ENCODE assay signal across 13 mouse cellular contexts in the genomic region with DNA sequence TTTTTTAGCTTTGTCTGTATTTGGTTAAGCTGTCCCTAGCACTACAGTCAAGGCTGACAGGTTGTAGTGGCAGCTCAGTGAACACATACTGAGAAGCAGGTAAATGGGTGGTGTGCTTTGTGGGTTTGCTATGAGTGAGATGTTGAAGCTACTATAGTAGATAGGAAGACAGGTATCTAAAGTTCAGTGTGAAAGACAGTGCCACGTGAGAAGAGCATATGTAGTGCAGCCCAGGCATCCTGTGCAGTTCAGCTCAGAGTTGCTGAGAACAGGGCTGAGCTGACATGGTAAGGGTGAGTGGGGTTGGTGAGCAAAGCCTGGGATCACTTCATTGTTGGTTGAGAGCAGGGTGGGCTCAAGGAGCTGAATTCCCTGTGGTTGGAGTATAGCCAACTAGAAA. TPM values are rescaled to one million over a fixed set of nuclear protein-coding genes. Genes with fewer than 3 reads are reported as not detected.
DNase-seq lines count a peak whose midpoint lies in the region; ATAC-seq and TF ChIP-seq lines count a peak whose summit lies in the region.
"Had no signal": no experiment of that assay in that cellular context is flagged by ENCODE, and none has a peak within 500 bp of the region (broad histone marks: within the 10 kb centered on the region; RNA-seq: fewer than 3 reads in every experiment).

No protein-coding gene starts in this region.

- intact Hi-C loops in left cerebral cortex, adult 2 months (cut with DNase I) = no loop called here

- H3K27ac ChIP-seq in embryonic facial prominence, embryonic 12.5 days = 0 out of 2 replicates have a peak overlapping the region, but pooled peaks have one; percentile 8
- no peak overlapping the region for H3K27ac ChIP-seq in embryonic facial prominence, embryonic 10.5 days (replicated peaks)
- H3K27ac ChIP-seq in hindbrain, embryonic 13.5 days = peak overlapping the region; percentile 50; the same call in 1 of the 2 replicates
- no peak overlapping the region for H3K27ac ChIP-seq in hindbrain, embryonic 12.5 days
- no peak overlapping the region for H3K27ac ChIP-seq in midbrain, postnatal 0 days (ENCODE audit: low read depth, low read length)
- no peak overlapping the region for H3K27ac ChIP-seq in midbrain, embryonic 14.5 days (replicated peaks; ENCODE audit: low read depth, low read length)
- H3K27ac ChIP-seq in stomach, postnatal 0 days (replicated peaks) = peak overlapping the region; percentile 65; the same call in 1 of the 2 replicates
- H3K27ac ChIP-seq in left cerebral cortex, adult 2 months = no peak overlapping the region
- H3K27ac ChIP-seq: hindbrain, postnatal 0 days; midbrain, embryonic 10.5 days had no signal

- no peak for TF ChIP-seq EP300 in stomach, postnatal 0 days (optimal IDR thresholded peaks at IDR 0.05)

- H3K27me3 ChIP-seq in embryonic facial prominence, embryonic 12.5 days = no peaks in the 10 kb centered on the region
- H3K27me3 ChIP-seq in embryonic facial prominence, embryonic 10.5 days (replicated peaks; ENCODE audit: low read depth, poor library complexity, severe bottlenecking) = no peaks in the 10 kb centered on the region
- no peaks in the 10 kb centered on the region for H3K27me3 ChIP-seq in hindbrain, embryonic 13.5 days
- no peaks in the 10 kb centered on the region for H3K27me3 ChIP-seq in hindbrain, embryonic 12.5 days
- H3K27me3 ChIP-seq in midbrain, postnatal 0 days (ENCODE audit: insufficient read depth, low read length) = no peaks in the 10 kb centered on the region
- no peaks in the 10 kb centered on the region for H3K27me3 ChIP-seq in midbrain, embryonic 14.5 days (ENCODE audit: control insufficient read depth, insufficient read depth, low read length)
- H3K27me3 ChIP-seq in stomach, postnatal 0 days (ENCODE audit: control insufficient read depth, insufficient read depth, low read length) = no peaks in the 10 kb centered on the region

- no peaks in the 10 kb centered on the region for H3K9me3 ChIP-seq in embryonic facial prominence, embryonic 12.5 days
- no peaks in the 10 kb centered on the region for H3K9me3 ChIP-seq in embryonic facial prominence, embryonic 10.5 days
- no peaks in the 10 kb centered on the region for H3K9me3 ChIP-seq in hindbrain, embryonic 13.5 days
- no peaks in the 10 kb centered on the region for H3K9me3 ChIP-seq in hindbrain, embryonic 12.5 days (replicated peaks)
- no peaks in the 10 kb centered on the region for H3K9me3 ChIP-seq in midbrain, postnatal 0 days (ENCODE audit: low read length)
- no peaks in the 10 kb centered on the region for H3K9me3 ChIP-seq in midbrain, embryonic 14.5 days (ENCODE audit: control insufficient read depth, low read length)
- H3K9me3 ChIP-seq in stomach, postnatal 0 days (ENCODE audit: control insufficient read depth, low read length) = no peaks in the 10 kb centered on the region
- H3K9me3 ChIP-seq: midbrain, embryonic 10.5 days had no signal

- no peak for TF ChIP-seq CTCF in midbrain, postnatal 0 days (IDR thresholded peaks at IDR 0.05)
- no peak for TF ChIP-seq CTCF in stomach, postnatal 0 days (IDR thresholded peaks at IDR 0.05; ENCODE audit: low read depth)
- TF ChIP-seq CTCF in left cerebral cortex, adult 2 months (IDR thresholded peaks at IDR 0.05) = no peak

- WGBS in embryonic facial prominence, embryonic 12.5 days = 74% methylated on average over 1 of the region's 1 CpGs
- 69% methylated on average over 1 of the region's 1 CpGs for WGBS in embryonic facial prominence, embryonic 10.5 days
- 84% methylated on average over 1 of the region's 1 CpGs for WGBS in hindbrain, embryonic 13.5 days
- WGBS in hindbrain, embryonic 12.5 days = 76% methylated on average over 1 of the region's 1 CpGs
- WGBS in midbrain, postnatal 0 days = 71% methylated on average over 1 of the region's 1 CpGs
- WGBS in midbrain, embryonic 14.5 days = 87% methylated on average over 1 of the region's 1 CpGs
- WGBS in stomach, postnatal 0 days = 41% methylated on average over 1 of the region's 1 CpGs

- H3K4me2 ChIP-seq in embryonic facial prominence, embryonic 12.5 days (replicated peaks) = no peak overlapping the region
- H3K4me2 ChIP-seq in hindbrain, embryonic 13.5 days = no peak overlapping the region
- no peak overlapping the region for H3K4me2 ChIP-seq in hindbrain, embryonic 12.5 days (replicated peaks)
- no peak overlapping the region for H3K4me2 ChIP-seq in midbrain, postnatal 0 days (ENCODE audit: low read depth, low read length, poor library complexity, severe bottlenecking)
- no peak overlapping the region for H3K4me2 ChIP-seq in midbrain, embryonic 14.5 days (ENCODE audit: low read length)
- H3K4me2 ChIP-seq in stomach, postnatal 0 days (replicated peaks; ENCODE audit: low read depth) = no peak overlapping the region; the same call in 1 of the 2 replicates

- no peak overlapping the region for H3K4me3 ChIP-seq in embryonic facial prominence, embryonic 12.5 days
- no peak overlapping the region for H3K4me3 ChIP-seq in embryonic facial prominence, embryonic 10.5 days
- no peak overlapping the region for H3K4me3 ChIP-seq in hindbrain, embryonic 13.5 days
- no peak overlapping the region for H3K4me3 ChIP-seq in hindbrain, embryonic 12.5 days
- no peak overlapping the region for H3K4me3 ChIP-seq in midbrain, postnatal 0 days (ENCODE audit: low read depth, low read length)
- H3K4me3 ChIP-seq in midbrain, embryonic 14.5 days (replicated peaks; ENCODE audit: low read depth, low read length) = no peak overlapping the region
- no peak overlapping the region for H3K4me3 ChIP-seq in stomach, postnatal 0 days (ENCODE audit: low read depth, low read length)
- H3K4me3 ChIP-seq in left cerebral cortex, adult 2 months = no peak overlapping the region
- H3K4me3 ChIP-seq: midbrain, embryonic 10.5 days had no signal

- no peaks in the 10 kb centered on the region for H3K36me3 ChIP-seq in embryonic facial prominence, embryonic 12.5 days
- no peaks in the 10 kb centered on the region for H3K36me3 ChIP-seq in embryonic facial prominence, embryonic 10.5 days (replicated peaks)
- H3K36me3 ChIP-seq in hindbrain, embryonic 13.5 days = no peaks in the 10 kb centered on the region
- H3K36me3 ChIP-seq in hindbrain, embryonic 12.5 days = no peaks in the 10 kb centered on the region
- H3K36me3 ChIP-seq in midbrain, postnatal 0 days (ENCODE audit: insufficient read depth, low read length) = no peaks in the 10 kb centered on the region
- H3K36me3 ChIP-seq in midbrain, embryonic 14.5 days (ENCODE audit: control insufficient read depth, insufficient read depth, low read length) = no peaks in the 10 kb centered on the region
- H3K36me3 ChIP-seq in stomach, postnatal 0 days (ENCODE audit: control insufficient read depth, insufficient read depth, low read length) = no peaks in the 10 kb centered on the region

- H3K9ac ChIP-seq in embryonic facial prominence, embryonic 12.5 days = no peak overlapping the region
- no peak overlapping the region for H3K9ac ChIP-seq in hindbrain, embryonic 13.5 days
- H3K9ac ChIP-seq in hindbrain, embryonic 12.5 days = no peak overlapping the region
- 0 out of 2 replicates have a peak overlapping the region, but pooled peaks have one; percentile 13 for H3K9ac ChIP-seq in midbrain, postnatal 0 days (replicated peaks; ENCODE audit: low read length, poor library complexity, severe bottlenecking)
- no peak overlapping the region for H3K9ac ChIP-seq in midbrain, embryonic 14.5 days (replicated peaks; ENCODE audit: low read length)
- H3K9ac ChIP-seq in stomach, postnatal 0 days (ENCODE audit: low read length) = 0 out of 2 replicates have a peak overlapping the region, but pooled peaks have one; percentile 31

- peaks cover 45% of the 10 kb centered on the region for H3K4me1 ChIP-seq in embryonic facial prominence, embryonic 12.5 days
- peaks cover 39% of the 10 kb centered on the region for H3K4me1 ChIP-seq in embryonic facial prominence, embryonic 10.5 days
- H3K4me1 ChIP-seq in hindbrain, embryonic 13.5 days (replicated peaks) = peaks cover 47% of the 10 kb centered on the region
- peaks cover 34% of the 10 kb centered on the region for H3K4me1 ChIP-seq in hindbrain, embryonic 12.5 days
- H3K4me1 ChIP-seq in midbrain, postnatal 0 days (ENCODE audit: insufficient read depth, low read length) = peaks cover 11% of the 10 kb centered on the region; the same call in 1 of the 2 replicates
- no peaks in the 10 kb centered on the region for H3K4me1 ChIP-seq in midbrain, embryonic 14.5 days (ENCODE audit: control insufficient read depth, insufficient read depth, low read length)
- peaks cover 33% of the 10 kb centered on the region for H3K4me1 ChIP-seq in stomach, postnatal 0 days (replicated peaks; ENCODE audit: control insufficient read depth, insufficient read depth)

- DNase-seq in embryonic facial prominence, embryonic 10.5 days (ENCODE audit: low spot score) = no peak
- no peak for DNase-seq in midbrain, postnatal 0 days (ENCODE audit: low spot score)
- DNase-seq in midbrain, embryonic 14.5 days = no peak
- no peak for DNase-seq in stomach, postnatal 0 days (ENCODE audit: low spot score)
- no peak for DNase-seq in left cerebral cortex, adult 2 months (ENCODE audit: extremely low spot score in 1 of 2, low spot score in 2 of 2)
- DNase-seq: cerebellum, adult 9-10 months; layer of hippocampus, adult 9-11 months; right cerebral cortex, postnatal 14 days had no signal

- ATAC-seq in embryonic facial prominence, embryonic 12.5 days (ENCODE audit: insufficient number of reproducible peaks, insufficient read depth, low FRiP score, low TSS enrichment) = 0 out of 2 replicates have a peak, but pooled peaks have one; percentile 22
- ATAC-seq in hindbrain, embryonic 13.5 days (ENCODE audit: low FRiP score) = no peak
- ATAC-seq in hindbrain, embryonic 12.5 days (ENCODE audit: low FRiP score) = no peak
- ATAC-seq in midbrain, postnatal 0 days (ENCODE audit: low FRiP score) = no peak
- no peak for ATAC-seq in midbrain, embryonic 14.5 days (ENCODE audit: low FRiP score, low TSS enrichment)
- ATAC-seq in stomach, postnatal 0 days (ENCODE audit: low FRiP score, low TSS enrichment) = 0 out of 2 replicates have a peak, but pooled peaks have one; percentile 2
- ATAC-seq: hindbrain, postnatal 0 days had no signal

RNA-seq across cellular contexts. Expression of gene Larp1, which starts 8.6 kb away (rescaled TPM):
- polyA plus RNA-seq in embryonic facial prominence, embryonic 12.5 days (2016; fragmentation: Nextera tagmentation; extraction: Ambion mirVana) = 17.5 and 23.7 TPM in 2 replicates
- polyA plus RNA-seq in embryonic facial prominence, embryonic 10.5 days (2016; fragmentation: Nextera tagmentation; extraction: Ambion mirVana) = 17.2 and 18.6 TPM in 2 replicates
- 16.4 and 17.4 TPM in 2 replicates for polyA plus RNA-seq in hindbrain, embryonic 13.5 days (2015; fragmentation: Nextera tagmentation; extraction: Ambion mirVana)
- 18.5 and 19.0 TPM in 2 replicates for polyA plus RNA-seq in hindbrain, embryonic 12.5 days (2016; fragmentation: Nextera tagmentation; extraction: Ambion mirVana)
- 51.8 and 53.1 TPM in 2 replicates for total RNA-seq in midbrain, postnatal 0 days (2014; rRNA removed)
- polyA plus RNA-seq in midbrain, postnatal 0 days (2015; fragmentation: Nextera tagmentation; extraction: Ambion mirVana) = 14.7 and 15.7 TPM in 2 replicates
- polyA plus RNA-seq in midbrain, embryonic 14.5 days (2014; fragmentation: Nextera tagmentation; extraction: Ambion mirVana) = 19.1 and 19.6 TPM in 2 replicates
- polyA plus RNA-seq in stomach, postnatal 0 days (2015; fragmentation: Nextera tagmentation; extraction: Ambion mirVana) = 11.6 and 12.8 TPM in 2 replicates
- total RNA-seq in left cerebral cortex, adult 2 months (2021) = 10 to 100 TPM; 91.9 to 97.7 TPM

Comparison
In these comparisons a context has a peak if more than half of its experiments do, and no peak if none do; other contexts are left out.
1. H3K27ac ChIP-seq: peak in embryonic facial prominence, embryonic 12.5 days (single experiment), hindbrain, embryonic 13.5 days (single experiment) and stomach, postnatal 0 days (single experiment); none in embryonic facial prominence, embryonic 10.5 days (single experiment), hindbrain, embryonic 12.5 days (single experiment), midbrain, postnatal 0 days (single experiment), midbrain, embryonic 14.5 days (single experiment) and left cerebral cortex, adult 2 months (single experiment).
2. H3K9ac ChIP-seq: peak in midbrain, postnatal 0 days (single experiment) and stomach, postnatal 0 days (single experiment); none in embryonic facial prominence, embryonic 12.5 days (single experiment), hindbrain, embryonic 13.5 days (single experiment), hindbrain, embryonic 12.5 days (single experiment) and midbrain, embryonic 14.5 days (single experiment).
3. ATAC-seq: peak in embryonic facial prominence, embryonic 12.5 days (single experiment) and stomach, postnatal 0 days (single experiment); none in hindbrain, embryonic 13.5 days (single experiment), hindbrain, embryonic 12.5 days (single experiment), midbrain, postnatal 0 days (single experiment) and midbrain, embryonic 14.5 days (single experiment).